Mouse (Mus musculus): Measurements from ENCODE around the gene Gm49369.
"Not testable (repeated sequence)": the region's sequence is repeated elsewhere in the genome, so short reads cannot be mapped to it uniquely, and the experiment has no call there.

The Gm49369 gene

GRCm38 (mm10) chr7:142371768-142372661, 10.5 kb downstream of the Gm49369 start:
- peak; percentile 43 for DNase-seq

GRCm38 (mm10) chr7:142371398-142371767, 11.1 kb downstream of the Gm49369 start:
- DNase-seq, result peak; percentile 23

- no peak for DNase-seq
Observed at GRCm38 (mm10) chr7:142370937-142371336, 11.5 kb downstream of the Gm49369 start.

- no peak for DNase-seq
Observed at GRCm38 (mm10) chr7:142369820-142370219, 12.6 kb downstream of the Gm49369 start.

GRCm38 (mm10) chr7:142368856-142369255, 13.6 kb downstream of the Gm49369 start:
- no peak for DNase-seq

GRCm38 (mm10) chr7:142363107-142363506, 19.4 kb downstream of the Gm49369 start:
- DNase-seq, result no peak

GRCm38 (mm10) chr7:142360743-142361142, 21.7 kb downstream of the Gm49369 start:
- DNase-seq, result no peak

- DNase-seq, result peak; percentile 43
Observed at GRCm38 (mm10) chr7:142359129-142359528, 23.3 kb downstream of the Gm49369 start.

- no peak for DNase-seq
Observed at GRCm38 (mm10) chr7:142357566-142357965, 24.9 kb downstream of the Gm49369 start.

GRCm38 (mm10) chr7:142354661-142355233, 27.7 kb downstream of the Gm49369 start:
- DNase-seq, result no peak

- no peak for DNase-seq
Observed at GRCm38 (mm10) chr7:142353854-142354253, 28.6 kb downstream of the Gm49369 start.

GRCm38 (mm10) chr7:142351569-142351968, 30.9 kb downstream of the Gm49369 start:
- DNase-seq, result no peak

GRCm38 (mm10) chr7:142349308-142349961, 33.0 kb downstream of the Gm49369 start:
- peak; percentile 44 for DNase-seq

- no peak for DNase-seq
Observed at GRCm38 (mm10) chr7:142347542-142347941, 34.9 kb downstream of the Gm49369 start.

- DNase-seq, result no peak
Observed at GRCm38 (mm10) chr7:142342247-142342640, 40.2 kb downstream of the Gm49369 start.

- DNase-seq, result no peak
Observed at GRCm38 (mm10) chr7:142341564-142342246, 40.8 kb downstream of the Gm49369 start.

GRCm38 (mm10) chr7:142340269-142340970, 42.0 kb downstream of the Gm49369 start:
- no peak for DNase-seq

- no peak for DNase-seq
Observed at GRCm38 (mm10) chr7:142335151-142335550, 47.3 kb downstream of the Gm49369 start.

GRCm38 (mm10) chr7:142334246-142334645, 48.2 kb downstream of the Gm49369 start:
- DNase-seq, result peak; percentile 91

GRCm38 (mm10) chr7:142332741-142333140, 49.7 kb downstream of the Gm49369 start:
- DNase-seq, result not testable (repeated sequence)

- no peak for DNase-seq
Observed at GRCm38 (mm10) chr7:142331281-142331680, 51.2 kb downstream of the Gm49369 start.

- DNase-seq, result no peak
Observed at GRCm38 (mm10) chr7:142330271-142330724, 52.2 kb downstream of the Gm49369 start.

Data from retina, postnatal 1 day (tissue).